Mouse (Mus musculus) ES-E14 (cell line): ENCODE measurements around the gene Kmt2a. TPM values are rescaled to one million over a fixed set of nuclear protein-coding genes. Genes with fewer than 3 reads are reported as not detected.

Experiments used
- DNase-seq: peaks from one replicate; pipeline ENCODE4 v3.0.0-alpha.2; 2013; ENCODE audit warnings: low read depth, low spot score
- H3K27ac ChIP-seq: 2 replicates; pipeline ENCODE4 v1.5.1; 2012; ENCODE audit warnings: low read depth, mild to moderate bottlenecking, low read length, moderate library complexity, mixed read lengths; ENCODE audit not compliant: poor library complexity, insufficient read depth, severe bottlenecking
- H3K36me3 ChIP-seq: 2 replicates; pipeline ENCODE4 v1.6.1; 2012; ENCODE audit warnings: mild to moderate bottlenecking, low read length, moderate library complexity, mixed read lengths; ENCODE audit not compliant: control insufficient read depth, poor library complexity, insufficient read depth, severe bottlenecking
- H3K4me1 ChIP-seq, 2 experiments: fragments of 150-350 bp in 1 of 2; sonication (generic) in 1 of 2; 2 replicates each; pipeline ENCODE4 v1.6.1; 2012; ENCODE audit warnings: low read length in 2 of 2, mild to moderate bottlenecking in 1 of 2, mixed read lengths in 1 of 2; ENCODE audit not compliant: control insufficient read depth in 2 of 2, insufficient read depth in 2 of 2, poor library complexity in 1 of 2
- H3K4me3 ChIP-seq, 2 experiments: fragments of 150-350 bp in 1 of 2; sonication (generic) in 1 of 2; 2 replicates each; pipeline ENCODE4 v1.5.1; 2012; ENCODE audit warnings: low read length in 2 of 2, low read depth in 1 of 2, mild to moderate bottlenecking in 1 of 2, mixed read lengths in 1 of 2; ENCODE audit not compliant: insufficient read depth in 1 of 2, poor library complexity in 1 of 2, severe bottlenecking in 1 of 2
- H3K9ac ChIP-seq: 2 replicates; pipeline ENCODE4 v1.6.1; 2012; ENCODE audit warnings: low read depth, mild to moderate bottlenecking, low read length, mixed read lengths; ENCODE audit not compliant: poor library complexity, insufficient read depth, severe bottlenecking
- H3K9me3 ChIP-seq: fragments of 150-350 bp; sonication (generic); 2 replicates; pipeline ENCODE4 v1.6.1; 2012; ENCODE audit warnings: low read depth, mild to moderate bottlenecking, low read length; ENCODE audit not compliant: control insufficient read depth, insufficient read depth
- CHD2 ChIP-seq: IDR thresholded peaks from 2 replicates; pipeline ENCODE4 v1.6.1; 2014; ENCODE audit warnings: mild to moderate bottlenecking, low read depth, low read length, inconsistent platforms
- HCFC1 ChIP-seq: IDR thresholded peaks from 2 replicates; pipeline ENCODE4 v1.6.1; 2012; ENCODE audit warnings: low read length, inconsistent platforms, borderline replicate concordance; ENCODE audit not compliant: insufficient read depth
- MAFK ChIP-seq: IDR thresholded peaks from 2 replicates; pipeline ENCODE4 v1.6.1; 2014; ENCODE audit warnings: mild to moderate bottlenecking, low read depth, low read length, inconsistent platforms; ENCODE audit not compliant: insufficient read depth
- ZC3H11A ChIP-seq: IDR thresholded peaks from 2 replicates; pipeline ENCODE4 v1.6.1; 2012; ENCODE audit warnings: low read depth, mild to moderate bottlenecking, inconsistent platforms, low read length, borderline replicate concordance
- ZNF384 ChIP-seq: IDR thresholded peaks from 2 replicates; pipeline ENCODE4 v1.6.1; 2012; ENCODE audit warnings: low read depth, low read length, inconsistent platforms
- in situ Hi-C, 2 experiments: fragments of 600-800 bp; cut with MboI; formaldehyde crosslinking; loops; one replicate each; pipeline ENCODE4 v1.15.1; 2025; ENCODE audit warnings: low sequenced_read_pairs in 2 of 2, inconsistent platforms in 1 of 2; ENCODE audit not compliant: unreplicated experiment in 2 of 2
- total RNA-seq: library from RNA; depleted of rRNA; stranded (reverse); fragments of 300-350 nt; gene quantifications from 2 replicates; pipeline ENCODE4 v1.2.3, GENCODE M21; 2012

The Kmt2a gene
- total RNA-seq, 1 experiment = 23.6 TPM

DNA sequence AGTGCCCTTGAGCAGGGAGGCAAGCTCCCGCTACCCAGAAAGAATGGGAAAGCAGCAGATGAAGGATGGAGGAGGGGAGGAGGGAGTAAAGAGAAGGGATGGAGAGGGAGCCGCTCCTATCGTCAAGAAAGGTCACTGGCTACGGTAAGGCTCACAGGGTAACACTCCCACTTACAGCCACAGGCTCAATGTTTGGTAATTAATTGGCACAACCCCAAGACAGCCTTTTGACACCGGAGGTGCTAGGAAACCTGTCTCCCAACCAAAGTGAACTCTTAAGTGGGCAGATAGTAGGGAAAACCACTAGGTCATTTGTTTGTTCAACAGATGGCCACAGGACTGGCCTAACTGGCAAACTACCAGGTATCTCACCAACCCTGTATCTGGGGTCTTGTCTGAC is 74.0 kb downstream of the Kmt2a start:
- TF ChIP-seq HCFC1 (no peak), ZNF384 (no peak), CHD2 (no peak), MAFK (no peak), ZC3H11A (no peak)
- no peak overlapping the region for H3K27ac ChIP-seq
- no peak overlapping the region for H3K4me3 ChIP-seq
- H3K9ac ChIP-seq = no peak overlapping the region
- H3K4me1 ChIP-seq = no peaks in the 10 kb centered on the region; a peak in 1 of 4 replicates
- no peaks in the 10 kb centered on the region for H3K9me3 ChIP-seq
- in situ Hi-C loops = no loop called here
- peaks cover 47% of the 10 kb centered on the region for H3K36me3 ChIP-seq
- DNase-seq = no peak

DNA sequence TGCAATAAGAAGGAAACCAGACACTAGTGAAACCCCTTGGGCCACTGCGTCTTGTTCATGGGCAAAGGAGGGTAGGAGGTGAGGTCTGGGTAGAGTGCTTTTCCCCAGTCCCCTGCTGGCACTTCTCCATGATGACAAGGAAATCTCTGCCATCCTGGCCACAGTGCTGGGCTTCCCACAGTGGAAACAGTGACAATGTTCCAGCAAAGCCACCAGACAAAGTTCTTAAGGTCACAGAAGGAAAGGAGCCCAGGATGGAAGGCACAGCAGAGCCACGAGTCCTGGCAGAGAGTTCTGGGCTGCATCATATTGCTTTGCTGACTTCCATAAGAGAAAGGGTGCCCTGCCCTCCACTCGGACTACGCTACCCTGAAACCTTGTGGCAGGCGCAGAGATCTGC is 75.6 kb downstream of the Kmt2a start:
- no peaks in the 10 kb centered on the region; a peak in 1 of 4 replicates for H3K4me1 ChIP-seq
- H3K27ac ChIP-seq = no peak overlapping the region
- peaks cover 38% of the 10 kb centered on the region for H3K36me3 ChIP-seq
- DNase-seq = no peak
- H3K4me3 ChIP-seq = no peak overlapping the region
- H3K9me3 ChIP-seq = no peaks in the 10 kb centered on the region
- H3K9ac ChIP-seq = no peak overlapping the region
- in situ Hi-C loops = no loop called here
- TF ChIP-seq ZC3H11A (no peak), ZNF384 (no peak), MAFK (no peak), CHD2 (no peak), HCFC1 (no peak)

- Histone ChIP-seq H3K9me3 (no peaks in the 10 kb centered on the region), H3K4me3 (no peak overlapping the region), H3K9ac (no peak overlapping the region), H3K4me1 (no peaks in the 10 kb centered on the region; a peak in 1 of 4 replicates), H3K36me3 (peaks cover 30% of the 10 kb centered on the region), H3K27ac (no peak overlapping the region)
- TF ChIP-seq ZNF384 (no peak), HCFC1 (no peak), CHD2 (no peak), ZC3H11A (no peak), MAFK (no peak)
- in situ Hi-C loops = no loop called here
- DNase-seq = no peak
Observed at GRCm38 (mm10) chr9:44804678-44805077, 76.4 kb downstream of the Kmt2a start.

- no peak within 1 kb of the TSS for H3K4me3 ChIP-seq
- H3K4me1 ChIP-seq = no peaks in the 10 kb centered on the region; a peak in 1 of 4 replicates
- H3K9ac ChIP-seq = no peak within 1 kb of the TSS
- H3K36me3 ChIP-seq = peaks cover 20% of the 10 kb centered on the region
- in situ Hi-C loops = no loop called here
- TF ChIP-seq MAFK (no peak), ZNF384 (no peak), ZC3H11A (no peak), HCFC1 (no peak), CHD2 (no peak)
- DNase-seq = no peak
- H3K27ac ChIP-seq = no peak within 1 kb of the TSS
- H3K9me3 ChIP-seq = no peaks in the 10 kb centered on the region
Observed at GRCm38 (mm10) chr9:44802808-44803450, 78.2 kb downstream of the Kmt2a start, which contains the start of gene Ttc36. Gene Ttc36 (minus strand): TSS chr9:44803072.

DNA sequence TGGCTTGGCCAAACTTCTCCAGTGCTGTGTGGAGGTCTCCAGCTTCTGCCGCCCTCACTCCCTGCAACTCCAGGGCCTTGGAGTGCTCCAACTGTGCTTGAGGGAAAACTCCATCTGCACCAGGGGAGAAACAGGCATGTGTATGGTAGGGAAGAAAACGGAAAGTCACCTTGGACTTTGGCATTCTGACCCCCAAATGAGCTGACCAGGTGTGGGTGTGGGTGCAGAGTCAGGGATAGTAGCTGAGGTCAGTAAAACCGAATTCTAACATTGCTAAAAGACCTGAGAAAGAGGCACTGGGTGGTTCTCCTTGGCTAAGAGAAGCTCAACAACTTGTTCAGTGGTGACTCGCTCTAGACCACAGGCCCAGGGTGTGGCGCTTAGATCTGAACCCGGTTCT is 79.4 kb downstream of the Kmt2a start:
- H3K36me3 ChIP-seq = peaks cover 10% of the 10 kb centered on the region; the same call in 1 of the 2 replicates
- DNase-seq = no peak
- TF ChIP-seq MAFK = no peak
- no peak for TF ChIP-seq CHD2
- TF ChIP-seq ZNF384 = no peak
- TF ChIP-seq ZC3H11A = no peak
- TF ChIP-seq HCFC1 = no peak
- H3K4me1 ChIP-seq = no peaks in the 10 kb centered on the region; a peak in 1 of 4 replicates
- no peak overlapping the region for H3K9ac ChIP-seq
- no peak overlapping the region for H3K4me3 ChIP-seq
- H3K27ac ChIP-seq = no peak overlapping the region
- in situ Hi-C loops = no loop called here
- H3K9me3 ChIP-seq = no peaks in the 10 kb centered on the region
